Mouse (Mus musculus): ENCODE data around the gene Sh3yl1. TPM values are rescaled to one million over a fixed set of nuclear protein-coding genes. Genes with fewer than 3 reads are reported as not detected.

Gene Sh3yl1
- total and polyA plus RNA-seq, 2 experiments from 2014 or later = 25.1 to 54.3 TPM

GRCm38 (mm10) chr12:30936899-30937298 lies 25.4 kb downstream of the Sh3yl1 start:
- no peaks in the 10 kb centered on the region for H3K27me3 ChIP-seq (ENCODE audit: insufficient read depth, low read length)
- H3K36me3 ChIP-seq (ENCODE audit: insufficient read depth) = peaks cover 11% of the 10 kb centered on the region
- 85% methylated on average over 2 of the region's 2 CpGs for WGBS
- TF ChIP-seq CTCF (IDR thresholded peaks at IDR 0.05; ENCODE audit: low read depth) = no peak
- DNase-seq = no peak
- H3K9me3 ChIP-seq (ENCODE audit: low read length) = no peaks in the 10 kb centered on the region
- H3K4me3 ChIP-seq (ENCODE audit: low read depth, low read length) = no peak overlapping the region
- no peak overlapping the region for H3K4me2 ChIP-seq (ENCODE audit: low read depth)
- no peaks in the 10 kb centered on the region for H3K4me1 ChIP-seq (ENCODE audit: insufficient read depth)
- no peak overlapping the region for H3K9ac ChIP-seq
- ATAC-seq = no peak
- no peak overlapping the region for H3K27ac ChIP-seq (ENCODE audit: low read depth, low read length)

DNA sequence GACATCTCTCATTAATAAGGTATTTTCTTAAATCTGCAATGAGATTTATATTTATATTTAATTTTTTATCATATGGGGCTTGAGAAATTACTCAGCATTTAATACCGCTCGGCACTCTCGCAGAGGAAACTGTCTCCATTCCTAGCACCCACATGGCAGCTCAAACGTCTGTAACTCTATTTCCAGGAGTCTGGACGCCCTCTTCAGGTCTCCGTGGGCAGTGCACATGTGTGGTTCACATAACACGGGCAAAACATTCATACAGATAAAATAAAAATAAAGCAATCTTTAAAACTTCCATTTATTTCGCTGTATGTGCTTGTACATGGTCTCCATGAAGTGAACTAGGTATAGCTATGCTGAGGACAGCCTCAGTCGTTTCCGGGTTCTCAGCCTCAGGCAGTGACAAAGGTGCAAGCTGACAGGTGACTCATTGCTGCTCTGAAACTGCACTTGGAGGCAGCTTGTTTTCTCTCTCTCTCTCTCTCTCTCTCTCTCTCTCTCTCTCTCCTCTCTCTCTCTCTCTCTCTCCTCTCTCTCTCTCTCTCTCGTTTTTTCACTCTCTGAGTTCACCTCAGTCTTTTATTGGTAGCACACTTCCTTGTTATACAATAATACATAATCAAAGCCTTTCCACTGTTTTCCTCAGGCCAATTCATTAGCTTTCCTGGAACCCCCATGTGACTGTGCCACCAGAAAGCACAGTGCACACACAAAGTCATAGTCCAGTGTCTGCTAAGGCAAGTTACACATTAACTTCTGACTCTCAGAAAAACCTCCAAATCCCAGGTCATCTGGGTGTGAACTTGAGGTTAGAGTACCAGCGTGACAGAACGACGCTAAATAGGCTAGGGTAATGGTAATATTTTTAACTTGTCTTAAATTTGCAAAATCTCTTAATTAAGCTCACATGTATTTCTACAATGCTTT lies 31.9 kb downstream of the Sh3yl1 start:
- Histone ChIP-seq H3K4me1 (ENCODE audit: insufficient read depth) (no peaks in the 10 kb centered on the region), H3K9me3 (ENCODE audit: low read length) (no peaks in the 10 kb centered on the region), H3K9ac (no peak overlapping the region), H3K27ac (ENCODE audit: low read depth, low read length) (no peak overlapping the region), H3K27me3 (ENCODE audit: insufficient read depth, low read length) (no peaks in the 10 kb centered on the region), H3K4me2 (ENCODE audit: low read depth) (no peak overlapping the region), H3K4me3 (ENCODE audit: low read depth, low read length) (no peak overlapping the region), H3K36me3 (ENCODE audit: insufficient read depth) (peaks cover 26% of the 10 kb centered on the region)
- TF ChIP-seq CTCF (IDR thresholded peaks at IDR 0.05; ENCODE audit: low read depth) = no peak
- DNase-seq (no peak), ATAC-seq (no peak)
- WGBS = 90% methylated on average over 14 of the region's 14 CpGs

- peaks cover 26% of the 10 kb centered on the region for H3K36me3 ChIP-seq (ENCODE audit: insufficient read depth)
- 60% methylated on average over 3 of the region's 3 CpGs for WGBS
These were observed 32.7 kb downstream of the Sh3yl1 start for GRCm38 (mm10) chr12:30944197-30944596.

DNA sequence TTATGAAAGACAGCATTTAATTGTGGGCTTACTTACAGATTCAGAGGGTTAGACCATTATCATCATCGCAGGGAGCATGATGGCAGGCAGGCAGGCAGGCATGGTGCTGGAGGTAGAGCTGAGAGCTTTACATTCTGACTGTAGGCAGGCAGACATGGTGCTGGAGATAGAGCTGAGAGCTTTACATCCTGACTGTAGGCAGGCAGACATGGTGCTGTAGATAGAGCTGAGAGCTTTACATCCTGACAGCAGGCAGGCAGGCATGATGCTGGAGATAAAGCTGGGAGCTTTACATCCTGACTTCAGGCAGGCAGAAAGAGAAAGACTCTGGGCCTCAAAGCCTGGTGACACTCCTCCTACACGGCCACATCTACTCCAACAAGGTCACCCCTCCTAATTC lies 59.2 kb downstream of the Sh3yl1 start:
- no peaks in the 10 kb centered on the region for H3K4me1 ChIP-seq (ENCODE audit: insufficient read depth)
- H3K36me3 ChIP-seq (ENCODE audit: insufficient read depth) = no peaks in the 10 kb centered on the region
- 74% methylated on average over 2 of the region's 2 CpGs for WGBS
- H3K4me2 ChIP-seq (ENCODE audit: low read depth) = no peak overlapping the region
- ATAC-seq (no peak), DNase-seq (no peak)
- no peak for TF ChIP-seq CTCF (IDR thresholded peaks at IDR 0.05; ENCODE audit: low read depth)
- no peak overlapping the region for H3K27ac ChIP-seq (ENCODE audit: low read depth, low read length)
- H3K4me3 ChIP-seq (ENCODE audit: low read depth, low read length) = no peak overlapping the region
- H3K27me3 ChIP-seq (ENCODE audit: insufficient read depth, low read length) = no peaks in the 10 kb centered on the region
- H3K9me3 ChIP-seq (ENCODE audit: low read length) = no peaks in the 10 kb centered on the region
- no peak overlapping the region for H3K9ac ChIP-seq

More at GRCm38 (mm10) chr12:30944197-30944596, 32.7 kb downstream of the Sh3yl1 start:
- TF ChIP-seq CTCF (IDR thresholded peaks at IDR 0.05; ENCODE audit: low read depth) = no peak
- Histone ChIP-seq H3K27ac (ENCODE audit: low read depth, low read length) (no peak overlapping the region), H3K9ac (no peak overlapping the region), H3K9me3 (ENCODE audit: low read length) (no peaks in the 10 kb centered on the region), H3K4me3 (ENCODE audit: low read depth, low read length) (no peak overlapping the region), H3K4me2 (ENCODE audit: low read depth) (no peak overlapping the region), H3K4me1 (ENCODE audit: insufficient read depth) (no peaks in the 10 kb centered on the region), H3K27me3 (ENCODE audit: insufficient read depth, low read length) (no peaks in the 10 kb centered on the region)
- DNase-seq (no peak), ATAC-seq (no peak)

DNA sequence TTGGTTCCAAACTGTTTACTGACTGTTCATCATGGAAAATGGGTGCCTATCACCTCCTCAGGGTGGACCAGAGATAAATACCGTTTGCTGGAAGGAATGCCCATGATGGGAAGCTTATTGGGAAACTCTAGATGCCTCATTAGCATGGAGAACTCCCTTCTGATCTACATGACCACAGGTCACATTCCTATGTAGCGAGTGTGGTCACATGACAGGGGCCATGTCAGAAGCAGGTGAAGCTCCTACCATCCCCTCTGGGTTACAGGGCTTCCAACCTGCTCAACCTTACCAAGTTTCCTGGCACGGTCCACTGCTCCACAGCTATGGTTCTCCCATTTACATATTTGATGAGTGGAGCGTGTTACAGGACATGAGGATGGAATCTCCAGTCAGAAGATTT lies 92.3 kb downstream of the Sh3yl1 start:
- TF ChIP-seq CTCF (IDR thresholded peaks at IDR 0.05; ENCODE audit: low read depth) = no peak

DNA sequence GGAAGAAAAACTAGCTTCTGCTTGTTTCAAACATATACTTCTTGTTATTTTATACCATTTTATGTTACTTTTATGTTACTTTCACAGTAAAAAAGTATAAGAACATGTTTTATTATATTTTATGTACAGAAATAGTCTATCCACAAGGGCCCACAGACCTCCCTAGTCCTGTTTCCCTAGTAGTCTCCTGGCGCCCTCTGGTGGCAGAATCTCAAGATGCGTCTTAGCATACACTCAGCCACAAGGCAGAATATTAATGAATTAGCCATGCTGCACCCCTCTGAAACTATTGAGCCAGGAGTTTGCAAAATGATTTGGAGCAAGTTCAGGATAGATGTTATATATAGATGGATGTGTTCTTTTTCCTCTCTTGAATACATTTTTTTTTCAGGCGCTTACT lies 93.5 kb downstream of the Sh3yl1 start:
- H3K4me1 ChIP-seq (ENCODE audit: insufficient read depth) = no peaks in the 10 kb centered on the region

More for the DNA sequence above, 92.3 kb downstream of the Sh3yl1 start:
- H3K4me1 ChIP-seq (ENCODE audit: insufficient read depth) = no peaks in the 10 kb centered on the region
- H3K9me3 ChIP-seq (ENCODE audit: low read length) = no peaks in the 10 kb centered on the region
- H3K27me3 ChIP-seq (ENCODE audit: insufficient read depth, low read length) = no peaks in the 10 kb centered on the region
- no peaks in the 10 kb centered on the region for H3K36me3 ChIP-seq (ENCODE audit: insufficient read depth)
- H3K27ac ChIP-seq (ENCODE audit: low read depth, low read length) = no peak overlapping the region
- H3K4me2 ChIP-seq (ENCODE audit: low read depth) = no peak overlapping the region
- no peak overlapping the region for H3K9ac ChIP-seq
- ATAC-seq (no peak), DNase-seq (no peak)
- H3K4me3 ChIP-seq (ENCODE audit: low read depth, low read length) = no peak overlapping the region
- 89% methylated on average over 4 of the region's 4 CpGs for WGBS

GRCm38 (mm10) chr12:31008171-31008570 lies 96.7 kb downstream of the Sh3yl1 start:
- no peak overlapping the region for H3K4me3 ChIP-seq (ENCODE audit: low read depth, low read length)
- H3K36me3 ChIP-seq (ENCODE audit: insufficient read depth) = no peaks in the 10 kb centered on the region
- H3K27ac ChIP-seq (ENCODE audit: low read depth, low read length) = no peak overlapping the region
- TF ChIP-seq CTCF (IDR thresholded peaks at IDR 0.05; ENCODE audit: low read depth) = peak; percentile 64
- ATAC-seq (no peak), DNase-seq (peak; percentile 30)
- no peak overlapping the region for H3K9ac ChIP-seq
- H3K9me3 ChIP-seq (ENCODE audit: low read length) = no peaks in the 10 kb centered on the region
- H3K4me2 ChIP-seq (ENCODE audit: low read depth) = no peak overlapping the region
- H3K4me1 ChIP-seq (ENCODE audit: insufficient read depth) = no peaks in the 10 kb centered on the region
- no peaks in the 10 kb centered on the region for H3K27me3 ChIP-seq (ENCODE audit: insufficient read depth, low read length)
- 30% methylated on average over 6 of the region's 6 CpGs for WGBS

More for the DNA sequence above, 93.5 kb downstream of the Sh3yl1 start:
- peak; percentile 80 for TF ChIP-seq CTCF (IDR thresholded peaks at IDR 0.05; ENCODE audit: low read depth)
- Histone ChIP-seq H3K9ac (no peak overlapping the region), H3K4me2 (ENCODE audit: low read depth) (no peak overlapping the region), H3K27ac (ENCODE audit: low read depth, low read length) (no peak overlapping the region), H3K4me3 (ENCODE audit: low read depth, low read length) (no peak overlapping the region), H3K36me3 (ENCODE audit: insufficient read depth) (no peaks in the 10 kb centered on the region), H3K27me3 (ENCODE audit: insufficient read depth, low read length) (no peaks in the 10 kb centered on the region), H3K9me3 (ENCODE audit: low read length) (no peaks in the 10 kb centered on the region)
- DNase-seq (peak; percentile 80), ATAC-seq (peak; percentile 70; the same call in 1 of the 2 replicates)
- 18% methylated on average over 3 of the region's 3 CpGs for whole genome bisulfite sequencing

Other genes with a start within 250 kb of the Sh3yl1 start
- 3.0 and 3.9 TPM in 2 replicates for gene Alkal2, start 27.3 kb upstream of the Sh3yl1 start, total RNA-seq (2014; rRNA removed)
- 1.4 and 2.1 TPM in 2 replicates for gene Alkal2, start 27.3 kb upstream of the Sh3yl1 start, polyA plus RNA-seq (2015; fragmentation: Nextera tagmentation; extraction: Ambion mirVana)
- 49.6 and 61.9 TPM in 2 replicates for gene Acp1, start 79 bp upstream of the Sh3yl1 start, total RNA-seq (2014; rRNA removed)
- gene Acp1, start 79 bp upstream of the Sh3yl1 start, polyA plus RNA-seq (2015; fragmentation: Nextera tagmentation; extraction: Ambion mirVana) = 130 and 141 TPM in 2 replicates
- 0.10 and 0.38 TPM in 2 replicates for gene Fam110c, start 162.2 kb downstream of the Sh3yl1 start, total RNA-seq (2014; rRNA removed)
- 0.19 TPM in 1 of 2 replicates, not detected in the other for gene Fam110c, start 162.2 kb downstream of the Sh3yl1 start, polyA plus RNA-seq (2015; fragmentation: Nextera tagmentation; extraction: Ambion mirVana)